Mouse (Mus musculus) cerebellum, adult 11 months (tissue): ENCODE results near the gene Shank1.
A peak's percentile ranks its signal among the peaks of the same experiment; 100 is the strongest.
"Not testable (repeated sequence)": the region's sequence is repeated elsewhere in the genome, so short reads cannot be mapped to it uniquely, and the experiment has no call there.

Experiments used
- DNase-seq: peaks from one replicate; pipeline ENCODE4 v3.0.0; 2022

Shank1 gene

GRCm38 (mm10) chr7:44309475-44310284, at the start of gene Shank1:
TSS of gene Shank1 (plus strand) at chr7:44310253.
- DNase-seq = no peak

- DNase-seq = no peak
Measured at GRCm38 (mm10) chr7:44260410-44260809, 49.6 kb upstream of the Shank1 start.

GRCm38 (mm10) chr7:44261147-44261546, 48.9 kb upstream of the Shank1 start, which contains the start of gene Gm15517:
TSS of gene Gm15517 (plus strand) at chr7:44261447.
- DNase-seq = no peak

GRCm38 (mm10) chr7:44262791-44263643, 47.0 kb upstream of the Shank1 start:
- DNase-seq = peak; percentile 97

- no peak for DNase-seq
Measured at GRCm38 (mm10) chr7:44268117-44268516, 41.9 kb upstream of the Shank1 start.

- no peak for DNase-seq
Measured at GRCm38 (mm10) chr7:44269397-44269796, 40.7 kb upstream of the Shank1 start.

GRCm38 (mm10) chr7:44271309-44271708, 38.7 kb upstream of the Shank1 start:
- no peak for DNase-seq

GRCm38 (mm10) chr7:44272546-44272945, 37.5 kb upstream of the Shank1 start:
- DNase-seq = no peak

GRCm38 (mm10) chr7:44273446-44273845, 36.6 kb upstream of the Shank1 start:
- no peak for DNase-seq

- no peak for DNase-seq
Measured at GRCm38 (mm10) chr7:44274096-44274495, 36.0 kb upstream of the Shank1 start.

- no peak for DNase-seq
Measured at GRCm38 (mm10) chr7:44275546-44275945, 34.5 kb upstream of the Shank1 start.

GRCm38 (mm10) chr7:44276461-44277249, 33.4 kb upstream of the Shank1 start:
- no peak for DNase-seq

GRCm38 (mm10) chr7:44277250-44277622, 32.8 kb upstream of the Shank1 start:
- DNase-seq = peak; percentile 65

GRCm38 (mm10) chr7:44280959-44281358, 29.1 kb upstream of the Shank1 start:
- no peak for DNase-seq

GRCm38 (mm10) chr7:44281586-44281985, 28.5 kb upstream of the Shank1 start:
- no peak for DNase-seq

- DNase-seq = no peak
Measured at GRCm38 (mm10) chr7:44287760-44288159, 22.3 kb upstream of the Shank1 start.

GRCm38 (mm10) chr7:44290986-44291385, 19.1 kb upstream of the Shank1 start:
- no peak for DNase-seq

- DNase-seq = no peak
Measured at GRCm38 (mm10) chr7:44291418-44291817, 18.6 kb upstream of the Shank1 start.

GRCm38 (mm10) chr7:44297501-44297900, 12.6 kb upstream of the Shank1 start:
- DNase-seq = not testable (repeated sequence)

GRCm38 (mm10) chr7:44303346-44304340, 6.4 kb upstream of the Shank1 start:
- peak; percentile 37 for DNase-seq

GRCm38 (mm10) chr7:44304463-44304774, 5.6 kb upstream of the Shank1 start:
- DNase-seq = no peak
